Mouse (Mus musculus): ENCODE measurements around the gene Ppp1r3a. TPM values are rescaled to one million over a fixed set of nuclear protein-coding genes. Genes with fewer than 3 reads are reported as not detected.

Gene Ppp1r3a
- 3.6 TPM for polyA plus RNA-seq (2014; fragmentation: Illumina TruSeq; extraction: RNeasy Lipid Tissue Mini Kit (QIAGEN cat#74804); ENCODE audit: low read depth, low replicate concordance)

DNA sequence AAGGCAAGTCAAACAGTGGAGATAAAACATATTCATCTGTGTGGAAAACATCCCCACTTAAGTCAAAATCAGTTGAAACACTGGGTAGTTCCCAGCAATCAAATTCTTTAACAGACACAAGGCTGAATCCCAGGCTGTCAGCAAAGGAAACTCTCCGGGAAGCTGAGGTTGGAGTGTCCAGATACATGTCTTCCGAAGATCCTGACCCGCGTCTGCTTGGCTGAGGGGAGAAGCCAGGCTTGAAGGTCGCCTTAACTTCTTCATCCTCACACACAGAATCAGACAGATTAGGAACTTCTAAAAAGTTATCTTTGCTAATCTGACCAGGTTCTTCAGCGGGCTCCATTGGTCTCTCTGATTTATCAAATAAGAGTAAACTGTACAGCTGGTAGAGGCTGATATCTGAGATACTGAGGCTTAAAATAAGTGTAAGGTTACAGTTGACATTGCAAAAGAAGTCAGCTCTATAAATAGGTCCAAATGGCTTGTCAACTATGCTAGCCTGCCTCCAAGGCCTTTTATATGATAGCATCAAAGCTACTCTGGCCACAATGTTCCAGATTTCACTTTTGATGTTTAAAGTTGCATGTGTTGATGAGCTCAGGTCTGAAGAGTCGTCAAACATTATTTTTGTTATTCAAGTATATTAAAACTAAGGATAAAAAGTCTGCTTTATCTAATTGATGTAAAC is at the start of gene Ppp1r3a:
Ppp1r3a (minus strand) TSS at position 374 of the 691 bp plus-strand sequence.

Other genes with a start within 250 kb of the Ppp1r3a start
- 6.9 TPM for gene Foxp2, start 146.1 kb upstream of the Ppp1r3a start, polyA plus RNA-seq (2014; fragmentation: Illumina TruSeq; extraction: RNeasy Lipid Tissue Mini Kit (QIAGEN cat#74804); ENCODE audit: low read depth, low replicate concordance)

All from adrenal gland, adult 10 weeks (tissue).